Mouse (Mus musculus) forebrain, embryonic 14.5 days (tissue): ENCODE data around the gene Shc1. TPM values are rescaled to one million over a fixed set of nuclear protein-coding genes. Genes with fewer than 3 reads are reported as not detected.
A peak's percentile ranks its signal among the peaks of the same experiment; 100 is the strongest.

Experiments
- ATAC-seq: fragments of 200-750 bp; cut with Nextera tagmentation; 2 replicates; pipeline ENCODE4 v1.8.0; 2017; ENCODE audit warnings: mild to moderate bottlenecking, moderate library complexity
- DNase-seq: peaks from one replicate; pipeline ENCODE4 v3.0.0-alpha.2; 2015; ENCODE audit warnings: low spot score
- H3K27ac ChIP-seq: fragments of 300-500 bp; sonication (generic); 2 replicates; pipeline ENCODE4 v1.5.1; 2014; ENCODE audit warnings: low read depth, mild to moderate bottlenecking, control low read depth, low read length, moderate library complexity
- H3K27me3 ChIP-seq: fragments of 300-500 bp; sonication (generic); replicated peaks from 2 replicates; pipeline ENCODE4 v1.6.1; 2014; ENCODE audit warnings: low read length, control low read depth, mixed read lengths; ENCODE audit not compliant: control insufficient read depth, insufficient read depth
- H3K36me3 ChIP-seq: fragments of 300-500 bp; sonication (generic); 2 replicates; pipeline ENCODE4 v1.6.1; 2014; ENCODE audit warnings: low read length, control low read depth; ENCODE audit not compliant: control insufficient read depth, insufficient read depth
- H3K4me1 ChIP-seq: fragments of 300-500 bp; sonication (generic); 2 replicates; pipeline ENCODE4 v1.6.1; 2014; ENCODE audit warnings: antibody characterized with exemption, low read length, control low read depth; ENCODE audit not compliant: control insufficient read depth, insufficient read depth
- H3K4me2 ChIP-seq: fragments of 300-500 bp; sonication (generic); 2 replicates; pipeline ENCODE4 v1.6.1; 2014; ENCODE audit warnings: mild to moderate bottlenecking, control low read depth, low read length
- H3K4me3 ChIP-seq: fragments of 300-500 bp; sonication (generic); 2 replicates; pipeline ENCODE4 v1.5.1; 2014; ENCODE audit warnings: low read depth, low read length, control low read depth
- H3K9ac ChIP-seq: fragments of 300-500 bp; sonication (generic); 2 replicates; pipeline ENCODE4 v1.6.1; 2014; ENCODE audit warnings: mild to moderate bottlenecking, low read length, control low read depth, moderate library complexity
- H3K9me3 ChIP-seq: fragments of 300-500 bp; sonication (generic); replicated peaks from 2 replicates; pipeline ENCODE4 v1.6.1; 2016; ENCODE audit warnings: low read length, control low read depth, mixed read lengths; ENCODE audit not compliant: control insufficient read depth
- whole genome bisulfite sequencing: fragments of 180-500 bp; shearing (Covaris S2); extraction: QIAGEN DNeasy Blood & Tissue Kit; methylation state at CpG from one replicate; pipeline ENCODE4 v1.1.7; 2014; 5-methylcytosine and 5-hydroxymethylcytosine counted together
- polyA plus RNA-seq: library from polyadenylated mRNA; unstranded; fragments of >200 nt; fragmentation: Nextera tagmentation; extraction: Ambion mirVana; gene quantifications from 2 replicates; pipeline ENCODE4 v1.2.1, GENCODE M21; 2014

The Shc1 gene
- polyA plus RNA-seq, 1 experiment from 2014 or later: 9.9 TPM

- Histone ChIP-seq H3K9me3 (no peaks in the 10 kb centered on the region), H3K36me3 (no peaks in the 10 kb centered on the region), H3K27ac (no peak overlapping the region), H3K9ac (no peak overlapping the region), H3K4me2 (no peak overlapping the region), H3K4me1 (no peaks in the 10 kb centered on the region), H3K27me3 (no peaks in the 10 kb centered on the region), H3K4me3 (no peak overlapping the region)
- ATAC-seq: no peak
- DNase-seq: no peak
- 73% methylated on average over 13 of the region's 13 CpGs for WGBS
Observed at GRCm38 (mm10) chr3:89448720-89449537, 30.7 kb downstream of the Shc1 start.

- Histone ChIP-seq H3K9ac (no peak overlapping the region), H3K9me3 (no peaks in the 10 kb centered on the region), H3K27me3 (no peaks in the 10 kb centered on the region), H3K27ac (no peak overlapping the region), H3K4me3 (no peak overlapping the region), H3K36me3 (no peaks in the 10 kb centered on the region), H3K4me2 (no peak overlapping the region), H3K4me1 (no peaks in the 10 kb centered on the region)
- DNase-seq: peak; percentile 71
- ATAC-seq: peak; percentile 72
- 44% methylated on average over 7 of the region's 7 CpGs for WGBS
Observed at GRCm38 (mm10) chr3:89449541-89449940, 31.3 kb downstream of the Shc1 start.

- no peak overlapping the region for H3K27ac ChIP-seq
- no peaks in the 10 kb centered on the region for H3K27me3 ChIP-seq
- H3K9me3 ChIP-seq: no peaks in the 10 kb centered on the region
- H3K4me1 ChIP-seq: no peaks in the 10 kb centered on the region
- DNase-seq (peak; percentile 23), ATAC-seq (no peak)
- 100% methylated on average over 1 of the region's 1 CpGs for WGBS
- no peak overlapping the region for H3K4me3 ChIP-seq
- H3K4me2 ChIP-seq: no peak overlapping the region
- H3K36me3 ChIP-seq: no peaks in the 10 kb centered on the region
- no peak overlapping the region for H3K9ac ChIP-seq
Observed at GRCm38 (mm10) chr3:89451916-89452315, 33.7 kb downstream of the Shc1 start.

- no peak for DNase-seq
- H3K27ac ChIP-seq: no peak within 1 kb of the TSS
- no peaks in the 10 kb centered on the region for H3K4me1 ChIP-seq
- no peak within 1 kb of the TSS for H3K9ac ChIP-seq
- no peak within 1 kb of the TSS for H3K4me3 ChIP-seq
- H3K4me2 ChIP-seq: no peak within 1 kb of the TSS
- no peaks in the 10 kb centered on the region for H3K9me3 ChIP-seq
- WGBS: 70% methylated on average over 10 of the region's 10 CpGs
- no peak for ATAC-seq
- H3K36me3 ChIP-seq: no peaks in the 10 kb centered on the region
- no peaks in the 10 kb centered on the region for H3K27me3 ChIP-seq
Observed at GRCm38 (mm10) chr3:89454401-89455177, 36.3 kb downstream of the Shc1 start, which contains the start of gene Pmvk. TSS of gene Pmvk (plus strand) at chr3:89454541.

GRCm38 (mm10) chr3:89455786-89456285 is 37.6 kb downstream of the Shc1 start:
- 11% methylated on average over 1 of the region's 1 CpGs for WGBS
- Histone ChIP-seq H3K27ac (no peak overlapping the region), H3K9me3 (no peaks in the 10 kb centered on the region), H3K4me1 (peaks cover 5% of the 10 kb centered on the region; the same call in 1 of the 2 replicates), H3K27me3 (no peaks in the 10 kb centered on the region), H3K4me3 (no peak overlapping the region), H3K36me3 (no peaks in the 10 kb centered on the region), H3K9ac (no peak overlapping the region), H3K4me2 (no peak overlapping the region)
- DNase-seq: no peak
- ATAC-seq: no peak

- no peaks in the 10 kb centered on the region for H3K27me3 ChIP-seq
- H3K9ac ChIP-seq: no peak overlapping the region
- no peak overlapping the region for H3K4me3 ChIP-seq
- H3K27ac ChIP-seq: no peak overlapping the region
- H3K36me3 ChIP-seq: 0 out of 2 replicates have a peak, but pooled peaks cover 4% of the 10 kb centered on the region
- no peaks in the 10 kb centered on the region for H3K9me3 ChIP-seq
- ATAC-seq (no peak), DNase-seq (peak; percentile 77)
- no peak overlapping the region for H3K4me2 ChIP-seq
- peaks cover 5% of the 10 kb centered on the region; the same call in 1 of the 2 replicates for H3K4me1 ChIP-seq
- WGBS: 34% methylated on average over 10 of the region's 10 CpGs
Observed at GRCm38 (mm10) chr3:89456726-89457665, 38.8 kb downstream of the Shc1 start.

- DNase-seq (no peak), ATAC-seq (peak; percentile 54)
- Histone ChIP-seq H3K9ac (peak overlapping the region; percentile 86; the same call in 1 of the 2 replicates), H3K27ac (no peak overlapping the region), H3K27me3 (no peaks in the 10 kb centered on the region), H3K36me3 (0 out of 2 replicates have a peak, but pooled peaks cover 4% of the 10 kb centered on the region), H3K4me1 (peaks cover 5% of the 10 kb centered on the region; the same call in 1 of the 2 replicates), H3K9me3 (no peaks in the 10 kb centered on the region), H3K4me2 (peak overlapping the region; percentile 68), H3K4me3 (peak overlapping the region; percentile 60)
- WGBS: 44% methylated on average over 13 of the region's 13 CpGs
Observed at GRCm38 (mm10) chr3:89458372-89458964, 40.2 kb downstream of the Shc1 start.
